14 mouse cellular contexts compared by ENCODE assay signal in the genomic region with DNA sequence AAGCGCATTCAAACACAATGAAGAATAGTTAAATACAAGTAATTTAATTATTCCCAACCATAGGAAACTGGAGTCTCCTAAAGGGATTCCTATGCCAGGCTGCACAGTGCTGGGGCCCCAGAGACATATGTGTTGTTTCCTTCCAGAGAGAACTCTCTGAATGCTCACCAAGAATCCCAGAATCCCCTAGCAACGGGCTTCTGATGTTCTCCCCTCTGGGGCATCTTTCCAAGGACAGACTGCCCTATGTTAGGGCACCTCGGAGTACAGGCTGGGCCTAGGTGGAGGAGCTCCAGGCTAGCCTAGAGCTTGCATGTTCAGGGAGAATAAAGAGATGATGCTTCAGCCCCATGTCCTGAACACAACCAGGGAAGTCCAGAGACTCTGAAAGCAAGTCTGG.
"Had no signal": no experiment of that assay in that cellular context is flagged by ENCODE, and none has a peak within 500 bp of the region (broad histone marks: within the 10 kb centered on the region; RNA-seq: fewer than 3 reads in every experiment).

No protein-coding gene starts in this region.

- H3K4me2 ChIP-seq: neural tube, embryonic 12.5 days; neural tube, embryonic 13.5 days; neural tube, embryonic 15.5 days; stomach, embryonic 15.5 days had no signal

- H3K9me3 ChIP-seq: neural tube, embryonic 12.5 days; neural tube, embryonic 13.5 days; neural tube, embryonic 15.5 days; stomach, embryonic 15.5 days had no signal

- H3K4me1 ChIP-seq: neural tube, embryonic 12.5 days; neural tube, embryonic 13.5 days; neural tube, embryonic 15.5 days; stomach, embryonic 15.5 days had no signal

- H3K4me3 ChIP-seq: neural tube, embryonic 12.5 days; neural tube, embryonic 13.5 days; neural tube, embryonic 15.5 days; stomach, embryonic 15.5 days had no signal

- H3K9ac ChIP-seq: neural tube, embryonic 12.5 days; neural tube, embryonic 13.5 days; neural tube, embryonic 15.5 days; stomach, embryonic 15.5 days had no signal

- DNase-seq: retina, postnatal 1 day; right cerebral cortex, adult 18-20 months; right cerebral cortex, postnatal 14 days; right cerebral cortex, postnatal 25 days; right cerebral cortex, postnatal 4 days; spleen, adult 18-20 months; thymus, adult 18-20 months; thymus, adult 2 months; thymus, postnatal 25 days had no signal

- H3K27ac ChIP-seq: neural tube, embryonic 12.5 days; neural tube, embryonic 13.5 days; neural tube, embryonic 15.5 days; stomach, embryonic 15.5 days; stomach, postnatal 0 days had no signal

- H3K27me3 ChIP-seq: neural tube, embryonic 12.5 days; neural tube, embryonic 13.5 days; neural tube, embryonic 15.5 days; stomach, embryonic 15.5 days had no signal
